Mouse (Mus musculus): ENCODE data around the gene Sar1b. TPM values are rescaled to one million over a fixed set of nuclear protein-coding genes. Genes with fewer than 3 reads are reported as not detected.
"Not testable (repeated sequence)": the region's sequence is repeated elsewhere in the genome, so short reads cannot be mapped to it uniquely, and the experiment has no call there.

Sar1b gene
- polyA plus RNA-seq, 1 experiment: 52.7 TPM

DNA sequence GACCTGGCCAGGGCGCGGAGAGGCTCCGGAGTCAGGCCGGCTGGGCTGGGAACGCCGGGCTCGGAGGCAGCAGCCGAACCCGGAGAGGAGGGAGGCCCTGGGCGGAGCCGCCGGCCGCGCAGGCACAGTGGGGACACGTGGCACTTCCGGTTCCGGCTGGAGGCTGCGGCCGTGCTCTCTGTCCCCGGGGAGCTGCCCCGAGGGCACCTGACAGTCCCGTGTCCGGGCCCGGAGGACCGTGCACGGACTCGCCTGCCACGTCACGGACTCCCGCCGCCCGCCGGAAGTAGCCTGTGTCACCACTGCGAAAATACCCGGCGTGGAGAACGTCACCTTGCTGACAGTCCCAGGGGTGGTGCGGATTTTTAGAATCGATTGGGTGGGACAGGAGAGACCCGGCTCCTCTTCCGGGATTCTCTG lies 7.1 kb upstream of the Sar1b start:
- H3K4me3 ChIP-seq (ENCODE audit: insufficient read depth, low read length): peak overlapping the region; percentile 80
- peaks cover 14% of the 10 kb centered on the region for H3K4me1 ChIP-seq (ENCODE audit: control insufficient read depth, insufficient read depth, low read length)

DNA sequence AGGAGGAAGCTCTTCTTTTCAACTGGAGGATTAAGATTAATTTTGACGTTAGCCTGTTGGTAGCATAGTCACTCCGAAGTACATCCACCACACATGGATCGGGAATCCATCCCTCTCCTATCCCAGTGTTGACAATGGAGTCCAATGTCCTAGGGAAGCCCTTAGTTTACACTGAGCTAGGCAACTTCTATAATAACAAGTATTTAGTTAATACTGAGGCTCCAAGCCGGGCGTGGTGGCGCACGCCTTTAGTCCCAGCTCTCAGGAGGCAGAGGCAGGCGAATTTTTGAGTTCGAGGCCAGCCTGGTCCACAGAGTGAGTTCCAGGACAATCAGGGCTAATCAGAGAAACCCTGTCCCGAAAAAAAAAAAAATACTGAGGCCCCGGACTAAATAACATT lies 6.5 kb upstream of the Sar1b start:
- Histone ChIP-seq H3K4me1 (ENCODE audit: control insufficient read depth, insufficient read depth, low read length) (peaks cover 18% of the 10 kb centered on the region), H3K4me3 (ENCODE audit: insufficient read depth, low read length) (peak overlapping the region; percentile 80), H3K27ac (ENCODE audit: insufficient read depth, low read depth, low read length) (peak overlapping the region; percentile 86)
- TF ChIP-seq POLR2A (IDR thresholded peaks at IDR 0.05; ENCODE audit: borderline replicate concordance, low read depth, low read length): no peak
- TF ChIP-seq CTCF (IDR thresholded peaks at IDR 0.05; ENCODE audit: low read depth, low read length): no peak

More for the DNA sequence above, 7.1 kb upstream of the Sar1b start:
- TF ChIP-seq CTCF (IDR thresholded peaks at IDR 0.05; ENCODE audit: low read depth, low read length): no peak
- TF ChIP-seq POLR2A (IDR thresholded peaks at IDR 0.05; ENCODE audit: borderline replicate concordance, low read depth, low read length): no peak
- H3K27ac ChIP-seq (ENCODE audit: insufficient read depth, low read depth, low read length): peak overlapping the region; percentile 86

DNA sequence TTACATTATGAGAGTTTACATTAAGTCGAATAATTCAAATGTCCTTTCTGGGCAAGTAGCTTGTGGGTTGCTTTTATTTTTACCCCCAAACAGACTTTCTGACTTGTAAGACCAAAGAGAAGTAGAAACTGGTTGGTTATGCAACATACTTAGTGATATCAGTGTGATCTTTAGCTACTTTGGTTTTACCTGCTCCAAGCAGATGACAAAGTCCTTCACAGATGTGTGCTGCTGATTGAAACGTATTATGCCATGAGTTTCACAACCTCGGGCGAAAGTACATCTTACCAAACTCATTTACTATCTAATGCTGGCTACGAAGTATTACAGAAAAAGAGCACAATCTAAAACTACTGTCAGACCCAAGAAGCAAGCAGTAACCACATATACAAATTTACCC lies 5.9 kb upstream of the Sar1b start:
- no peak overlapping the region for H3K4me3 ChIP-seq (ENCODE audit: insufficient read depth, low read length)
- no peak for TF ChIP-seq CTCF (IDR thresholded peaks at IDR 0.05; ENCODE audit: low read depth, low read length)
- no peak for TF ChIP-seq POLR2A (IDR thresholded peaks at IDR 0.05; ENCODE audit: borderline replicate concordance, low read depth, low read length)
- H3K27ac ChIP-seq (ENCODE audit: insufficient read depth, low read depth, low read length): no peak overlapping the region
- H3K4me1 ChIP-seq (ENCODE audit: control insufficient read depth, insufficient read depth, low read length): peaks cover 18% of the 10 kb centered on the region

DNA sequence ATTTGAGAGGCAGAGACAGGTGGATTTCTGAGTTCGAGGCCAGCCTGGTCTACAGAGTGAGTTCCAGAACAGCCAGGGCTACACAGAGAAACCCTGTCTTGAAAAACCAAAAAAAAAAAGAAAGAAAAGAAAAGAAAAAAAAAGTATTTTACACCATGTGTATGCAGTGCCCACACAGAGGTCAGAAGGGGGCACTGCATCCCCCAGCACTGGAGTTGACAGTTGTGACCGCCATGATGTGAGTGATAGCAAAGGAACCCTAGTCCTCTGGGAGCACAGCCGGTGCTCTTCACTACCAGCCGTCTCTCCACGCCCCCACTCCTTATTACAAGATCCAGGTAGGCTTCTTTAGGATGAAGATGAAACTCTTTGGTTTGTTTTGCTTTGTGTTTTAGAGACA lies 5.3 kb upstream of the Sar1b start:
- not testable (repeated sequence) for H3K27ac ChIP-seq (ENCODE audit: insufficient read depth, low read depth, low read length); H3K4me3 ChIP-seq (ENCODE audit: insufficient read depth, low read length)
- H3K4me1 ChIP-seq (ENCODE audit: control insufficient read depth, insufficient read depth, low read length): peaks cover 21% of the 10 kb centered on the region

DNA sequence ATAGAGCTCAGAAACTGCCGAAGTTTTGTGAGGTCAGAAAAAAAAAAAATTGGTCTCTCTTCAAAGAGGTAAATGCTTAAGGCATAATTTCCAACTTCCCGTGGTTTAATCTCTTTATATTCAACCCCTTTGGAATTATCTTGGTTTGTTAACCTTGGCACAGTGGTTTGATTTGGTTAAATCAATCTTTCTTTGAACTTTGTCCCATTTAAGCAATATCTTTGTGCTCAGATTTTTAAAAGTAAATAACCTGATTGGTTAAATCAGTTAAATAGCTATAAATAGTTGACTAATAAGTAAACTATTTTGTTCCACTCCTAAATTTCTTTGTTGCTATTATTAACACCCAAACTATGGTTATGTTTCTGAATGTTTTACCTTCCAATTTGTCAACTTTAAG lies 4.2 kb upstream of the Sar1b start:
- H3K27ac ChIP-seq (ENCODE audit: insufficient read depth, low read depth, low read length): no peak overlapping the region
- H3K4me1 ChIP-seq (ENCODE audit: control insufficient read depth, insufficient read depth, low read length): peaks cover 13% of the 10 kb centered on the region
- TF ChIP-seq POLR2A (IDR thresholded peaks at IDR 0.05; ENCODE audit: borderline replicate concordance, low read depth, low read length) (no peak), CTCF (IDR thresholded peaks at IDR 0.05; ENCODE audit: low read depth, low read length) (no peak)
- H3K4me3 ChIP-seq (ENCODE audit: insufficient read depth, low read length): no peak overlapping the region

DNA sequence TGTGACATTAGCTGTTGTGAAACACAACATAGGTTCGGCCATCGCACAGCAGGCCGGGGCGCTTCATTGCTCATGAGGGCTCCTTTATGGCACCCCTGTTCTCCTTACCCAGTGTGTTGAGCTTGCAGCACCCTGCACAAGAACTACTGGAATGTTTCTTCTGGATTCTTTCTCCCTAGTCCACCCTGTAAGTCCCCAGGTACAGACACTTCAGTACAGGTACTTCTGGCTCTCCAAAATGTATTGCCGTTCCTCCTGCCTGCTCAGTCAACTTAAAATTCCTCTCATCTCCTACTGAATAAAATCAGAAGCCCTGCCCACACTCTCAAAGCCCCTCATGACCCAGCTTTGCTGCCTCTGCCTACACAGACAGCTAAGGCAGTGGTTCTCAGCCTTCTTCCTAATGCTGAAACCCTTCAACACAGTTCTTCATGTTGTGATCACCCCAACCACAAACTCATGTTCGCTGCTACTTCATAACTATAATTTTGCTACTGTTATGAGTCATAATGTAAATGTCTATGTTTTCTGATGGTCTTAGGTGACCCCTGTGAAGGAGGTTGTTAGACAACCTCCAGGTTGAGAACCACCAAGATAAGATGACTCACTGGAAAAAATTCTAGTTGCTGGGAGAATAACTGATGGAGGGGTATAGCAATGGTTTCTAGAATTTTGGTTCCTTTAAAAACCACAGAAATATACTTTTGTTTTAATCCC lies 3.4 kb upstream of the Sar1b start:
- peaks cover 16% of the 10 kb centered on the region for H3K4me1 ChIP-seq (ENCODE audit: control insufficient read depth, insufficient read depth, low read length)

DNA sequence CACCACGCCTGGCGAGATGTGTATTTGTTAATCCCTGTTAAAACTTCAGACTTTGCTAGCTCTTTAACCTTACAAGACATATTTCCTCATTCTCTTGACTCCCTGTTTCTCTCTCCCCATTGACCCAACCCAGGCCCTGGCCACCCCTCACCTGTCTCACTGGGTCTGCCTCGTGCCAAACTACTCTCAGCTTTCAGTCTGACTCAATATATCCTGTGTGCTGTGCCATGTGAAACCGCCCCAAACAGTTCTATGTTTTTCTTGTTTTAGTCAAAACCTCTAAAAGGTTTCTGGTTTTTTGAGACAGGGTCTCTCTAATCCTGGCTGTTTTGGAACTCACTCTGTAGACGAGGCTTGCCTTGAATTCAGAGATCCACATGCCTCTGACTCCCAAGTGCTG lies 2.2 kb upstream of the Sar1b start:
- Histone ChIP-seq H3K27ac (ENCODE audit: insufficient read depth, low read depth, low read length) (no peak overlapping the region), H3K4me1 (ENCODE audit: control insufficient read depth, insufficient read depth, low read length) (peaks cover 19% of the 10 kb centered on the region), H3K4me3 (ENCODE audit: insufficient read depth, low read length) (no peak overlapping the region)
- TF ChIP-seq POLR2A (IDR thresholded peaks at IDR 0.05; ENCODE audit: borderline replicate concordance, low read depth, low read length) (no peak), CTCF (IDR thresholded peaks at IDR 0.05; ENCODE audit: low read depth, low read length) (no peak)

More for the DNA sequence above, 3.4 kb upstream of the Sar1b start:
- TF ChIP-seq CTCF (IDR thresholded peaks at IDR 0.05; ENCODE audit: low read depth, low read length) (no peak), POLR2A (IDR thresholded peaks at IDR 0.05; ENCODE audit: borderline replicate concordance, low read depth, low read length) (no peak)
- no peak overlapping the region for H3K4me3 ChIP-seq (ENCODE audit: insufficient read depth, low read length)
- no peak overlapping the region for H3K27ac ChIP-seq (ENCODE audit: insufficient read depth, low read depth, low read length)

DNA sequence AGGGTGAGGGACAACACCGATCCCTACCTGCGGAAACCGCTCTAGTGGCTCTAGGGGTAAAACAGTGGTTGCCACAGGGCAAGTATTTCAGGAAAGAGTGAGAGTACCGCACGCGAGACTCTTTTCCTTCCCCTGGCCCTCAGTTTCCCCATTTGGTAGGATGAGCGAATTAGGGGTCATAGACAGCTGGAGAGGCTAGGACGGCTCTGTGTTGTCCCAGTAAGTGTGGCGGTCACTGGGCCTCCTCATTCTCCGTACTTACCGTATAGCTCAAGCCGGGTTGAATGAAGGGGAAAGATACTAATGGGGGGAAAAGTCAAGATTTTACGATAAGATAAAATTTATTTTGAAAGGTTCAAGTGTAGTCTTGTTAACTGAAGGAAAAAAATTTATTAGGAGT lies 468 bp downstream of the Sar1b start:
- H3K4me3 ChIP-seq (ENCODE audit: insufficient read depth, low read length): peak overlapping the region; percentile 77
- peaks cover 29% of the 10 kb centered on the region for H3K4me1 ChIP-seq (ENCODE audit: control insufficient read depth, insufficient read depth, low read length)
- TF ChIP-seq POLR2A (IDR thresholded peaks at IDR 0.05; ENCODE audit: borderline replicate concordance, low read depth, low read length) (no peak), CTCF (IDR thresholded peaks at IDR 0.05; ENCODE audit: low read depth, low read length) (0 out of 2 replicates have a peak, but pooled peaks have one; percentile 10)
- H3K27ac ChIP-seq (ENCODE audit: insufficient read depth, low read depth, low read length): no peak overlapping the region

DNA sequence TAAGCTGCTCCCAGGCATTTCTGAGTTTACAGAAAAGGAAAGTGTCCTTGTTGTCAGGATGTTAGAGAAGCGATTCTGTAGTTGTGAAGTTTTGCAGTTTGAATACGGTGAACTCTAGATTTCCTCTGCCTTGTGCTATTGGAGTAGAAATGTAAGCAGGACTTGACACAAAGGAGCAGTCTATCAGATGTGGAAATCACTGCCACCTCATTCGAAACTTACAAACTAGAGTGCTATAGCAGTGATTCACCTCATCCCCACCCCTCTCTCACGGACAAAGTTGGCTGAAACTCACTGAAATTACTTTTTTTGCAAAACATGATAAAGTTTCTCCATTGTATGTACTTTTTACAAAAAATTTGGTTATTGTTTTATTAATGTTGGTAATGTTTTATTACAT lies 1.3 kb downstream of the Sar1b start:
- TF ChIP-seq POLR2A (IDR thresholded peaks at IDR 0.05; ENCODE audit: borderline replicate concordance, low read depth, low read length) (no peak), CTCF (IDR thresholded peaks at IDR 0.05; ENCODE audit: low read depth, low read length) (no peak)
- no peak overlapping the region for H3K27ac ChIP-seq (ENCODE audit: insufficient read depth, low read depth, low read length)
- H3K4me1 ChIP-seq (ENCODE audit: control insufficient read depth, insufficient read depth, low read length): peaks cover 29% of the 10 kb centered on the region
- peak overlapping the region; percentile 77 for H3K4me3 ChIP-seq (ENCODE audit: insufficient read depth, low read length)

DNA sequence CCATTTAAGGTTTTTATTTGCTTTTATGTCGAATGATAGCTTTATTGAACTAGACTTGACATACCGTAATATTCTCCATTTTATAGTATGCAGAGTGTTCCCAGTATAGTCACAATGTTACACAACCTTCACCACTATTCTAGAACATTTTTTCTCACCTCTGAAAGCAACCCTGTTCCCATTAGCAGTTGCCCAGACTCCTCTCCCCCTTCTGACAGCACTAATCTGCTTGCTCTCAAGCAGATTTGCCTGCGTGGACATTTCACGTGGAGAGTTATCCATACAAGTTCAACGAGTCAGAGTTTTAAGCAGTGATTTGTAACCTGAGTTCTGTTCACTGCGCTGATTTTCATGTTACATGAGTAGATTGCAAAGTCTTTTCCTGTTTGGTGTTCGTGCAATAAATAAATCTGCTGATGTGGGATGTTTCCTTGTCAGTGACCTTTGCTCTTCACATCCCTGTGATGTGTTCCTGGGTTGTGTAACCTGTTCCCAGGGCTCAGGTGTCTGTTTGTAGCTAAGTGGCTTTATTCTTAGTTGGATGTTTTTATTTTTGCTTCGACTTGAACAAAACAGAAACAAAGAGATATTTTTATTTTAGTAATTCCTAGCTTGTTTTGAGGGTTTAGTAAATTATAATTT lies 4.2 kb downstream of the Sar1b start:
- Histone ChIP-seq H3K4me1 (ENCODE audit: control insufficient read depth, insufficient read depth, low read length) (peaks cover 27% of the 10 kb centered on the region), H3K27ac (ENCODE audit: insufficient read depth, low read depth, low read length) (peak overlapping the region; percentile 25; the same call in 1 of the 2 replicates)

More for the DNA sequence above, 4.2 kb downstream of the Sar1b start:
- H3K4me3 ChIP-seq (ENCODE audit: insufficient read depth, low read length): no peak overlapping the region
- TF ChIP-seq POLR2A (IDR thresholded peaks at IDR 0.05; ENCODE audit: borderline replicate concordance, low read depth, low read length): no peak
- no peak for TF ChIP-seq CTCF (IDR thresholded peaks at IDR 0.05; ENCODE audit: low read depth, low read length)

All from bone marrow macrophage, adult 2 months (primary cell).